Mouse (Mus musculus) forebrain, embryonic 16.5 days (tissue): Measurements from ENCODE around the gene Gm37240. TPM values are rescaled to one million over a fixed set of nuclear protein-coding genes. Genes with fewer than 3 reads are reported as not detected.

Experiments used
- ATAC-seq: fragments of 200-750 bp; cut with Nextera tagmentation; 2 replicates; pipeline ENCODE4 v1.8.0; 2017; ENCODE audit warnings: mild to moderate bottlenecking, moderate library complexity
- H3K27ac ChIP-seq: fragments of 300-500 bp; sonication (generic); 2 replicates; pipeline ENCODE4 v1.5.1; 2014; ENCODE audit warnings: low read length, control low read depth
- H3K27me3 ChIP-seq: fragments of 300-500 bp; sonication (generic); replicated peaks from 2 replicates; pipeline ENCODE4 v1.6.1; 2014; ENCODE audit warnings: low read length; ENCODE audit not compliant: control insufficient read depth, insufficient read depth
- H3K36me3 ChIP-seq: fragments of 300-500 bp; sonication (generic); 2 replicates; pipeline ENCODE4 v1.6.1; 2014; ENCODE audit not compliant: control insufficient read depth, insufficient read depth
- H3K4me1 ChIP-seq: fragments of 300-500 bp; sonication (generic); replicated peaks from 2 replicates; pipeline ENCODE4 v1.6.1; 2014; ENCODE audit warnings: low read length; ENCODE audit not compliant: control insufficient read depth, insufficient read depth
- H3K4me2 ChIP-seq: fragments of 300-500 bp; sonication (generic); 2 replicates; pipeline ENCODE4 v1.6.1; 2014; ENCODE audit warnings: mild to moderate bottlenecking, low read length, control low read depth
- H3K4me3 ChIP-seq: fragments of 300-500 bp; sonication (generic); replicated peaks from 2 replicates; pipeline ENCODE4 v1.5.1; 2014; ENCODE audit warnings: mild to moderate bottlenecking, low read length, control low read depth
- H3K9ac ChIP-seq: fragments of 300-500 bp; sonication (generic); replicated peaks from 2 replicates; pipeline ENCODE4 v1.6.1; 2014; ENCODE audit warnings: low read depth, low read length, control low read depth
- H3K9me3 ChIP-seq: fragments of 300-500 bp; sonication (generic); 2 replicates; pipeline ENCODE4 v1.6.1; 2016; ENCODE audit warnings: low read length; ENCODE audit not compliant: control insufficient read depth
- WGBS: fragments of 180-500 bp; shearing (Covaris S2); extraction: QIAGEN DNeasy Blood & Tissue Kit; methylation state at CpG from one replicate; pipeline ENCODE4 v1.1.7; 2014; 5-methylcytosine and 5-hydroxymethylcytosine counted together
- microRNA counts: library from miRNA; unstranded; fragments of <30 nt; microRNA quantifications from one replicate; lab custom pipeline; 2016
- microRNA-seq: library from miRNA; unstranded; fragments of <30 nt; microRNA quantifications from one replicate; pipeline ENCODE4, GENCODE M21; 2017
- polyA plus RNA-seq: library from polyadenylated mRNA; unstranded; fragments of >200 nt; fragmentation: Nextera tagmentation; extraction: Ambion mirVana; gene quantifications from 2 replicates; pipeline ENCODE4 v1.2.1, GENCODE M21; 2015

The Gm37240 gene
- polyA plus RNA-seq, 1 experiment from 2014 or later = 1.6 TPM

- ATAC-seq = no peak
- no peak overlapping the region for H3K27ac ChIP-seq
- 56% methylated on average over 12 of the region's 12 CpGs for WGBS
- H3K36me3 ChIP-seq = no peaks in the 10 kb centered on the region
- no peak overlapping the region for H3K4me2 ChIP-seq
- H3K4me1 ChIP-seq = no peaks in the 10 kb centered on the region
- no peak overlapping the region for H3K4me3 ChIP-seq
- no peak overlapping the region for H3K9ac ChIP-seq
- H3K9me3 ChIP-seq = no peaks in the 10 kb centered on the region
- no peaks in the 10 kb centered on the region for H3K27me3 ChIP-seq
Measured at GRCm38 (mm10) chr3:84460952-84461351, 1426.4 kb downstream of the Gm37240 start.

- Histone ChIP-seq H3K4me2 (no peak overlapping the region), H3K4me3 (no peak overlapping the region), H3K36me3 (no peaks in the 10 kb centered on the region), H3K4me1 (no peaks in the 10 kb centered on the region), H3K27ac (no peak overlapping the region), H3K27me3 (no peaks in the 10 kb centered on the region), H3K9me3 (no peaks in the 10 kb centered on the region), H3K9ac (no peak overlapping the region)
- ATAC-seq = no peak
- 31% methylated on average over 3 of the region's 3 CpGs for WGBS
Measured at GRCm38 (mm10) chr3:84460499-84460898, 1426.8 kb downstream of the Gm37240 start.

GRCm38 (mm10) chr3:84455733-84456417 is 1431.4 kb downstream of the Gm37240 start:
- Histone ChIP-seq H3K27me3 (no peaks in the 10 kb centered on the region), H3K4me1 (no peaks in the 10 kb centered on the region), H3K9me3 (no peaks in the 10 kb centered on the region), H3K4me2 (no peak overlapping the region), H3K9ac (no peak overlapping the region), H3K36me3 (no peaks in the 10 kb centered on the region), H3K4me3 (no peak overlapping the region), H3K27ac (no peak overlapping the region)
- ATAC-seq = no peak
- WGBS = 82% methylated on average over 12 of the region's 12 CpGs

GRCm38 (mm10) chr3:84450651-84451050 is 1436.7 kb downstream of the Gm37240 start:
- H3K9me3 ChIP-seq = no peaks in the 10 kb centered on the region
- no peak overlapping the region for H3K9ac ChIP-seq
- H3K27me3 ChIP-seq = no peaks in the 10 kb centered on the region
- WGBS = 48% methylated on average over 3 of the region's 3 CpGs
- no peaks in the 10 kb centered on the region for H3K36me3 ChIP-seq
- no peak for ATAC-seq
- no peak overlapping the region for H3K4me2 ChIP-seq
- no peaks in the 10 kb centered on the region for H3K4me1 ChIP-seq
- no peak overlapping the region for H3K4me3 ChIP-seq
- H3K27ac ChIP-seq = no peak overlapping the region

- Histone ChIP-seq H3K36me3 (no peaks in the 10 kb centered on the region), H3K27me3 (no peaks in the 10 kb centered on the region), H3K4me2 (no peak overlapping the region), H3K4me3 (no peak overlapping the region), H3K27ac (no peak overlapping the region), H3K4me1 (no peaks in the 10 kb centered on the region), H3K9me3 (no peaks in the 10 kb centered on the region), H3K9ac (no peak overlapping the region)
- no peak for ATAC-seq
- WGBS = 84% methylated on average over 9 of the region's 9 CpGs
Measured at GRCm38 (mm10) chr3:84449015-84449414, 1438.3 kb downstream of the Gm37240 start.

GRCm38 (mm10) chr3:84447803-84448202 is 1439.5 kb downstream of the Gm37240 start:
- Histone ChIP-seq H3K36me3 (no peaks in the 10 kb centered on the region), H3K4me2 (no peak overlapping the region), H3K27ac (no peak overlapping the region), H3K9me3 (no peaks in the 10 kb centered on the region), H3K27me3 (no peaks in the 10 kb centered on the region), H3K9ac (no peak overlapping the region), H3K4me1 (no peaks in the 10 kb centered on the region), H3K4me3 (no peak overlapping the region)
- ATAC-seq = no peak
- 64% methylated on average over 5 of the region's 5 CpGs for WGBS

MicroRNAs within 50 kb of the gene (microRNA counts, 519-probe panel; counts per million panel counts)
- 1,419 counts per million, percentile 12 among the panel's probes with 10 or more counts for microRNA mmu-miR-466k (lab: Ali Mortazavi, UCI)

Small RNA genes within 50 kb of the gene (microRNA-seq; reads per million reads assigned to microRNA genes)
- gene Mir466k = not detected

Other genes with a start within 250 kb of the Gm37240 start
- 1.4 and 1.7 TPM in 2 replicates for gene Fam160a1, start 70.2 kb downstream of the Gm37240 start, polyA plus RNA-seq
- 1.3 and 2.1 TPM in 2 replicates for gene Glt28d2, start within 50 bp of the Gm37240 start, polyA plus RNA-seq
- gene Sh3d19, start 83.6 kb upstream of the Gm37240 start, polyA plus RNA-seq = 8.7 and 9.7 TPM in 2 replicates
- gene Prss48, start 115.0 kb upstream of the Gm37240 start, polyA plus RNA-seq = not detected in 2 replicates